Mouse (Mus musculus): ENCODE data around the gene Kntc1.

- TF ChIP-seq POLR2A (IDR thresholded peaks at IDR 0.05; ENCODE audit: borderline replicate concordance, insufficient read depth, low read length) (no peak), CTCF (IDR thresholded peaks at IDR 0.05; ENCODE audit: borderline replicate concordance, insufficient read depth, low read depth, low read length) (no peak)
These were observed 114.4 kb downstream of the Kntc1 start for GRCm38 (mm10) chr5:123863934-123864333.

Measured in cerebellum, adult 2 months (tissue).